Mouse (Mus musculus): ENCODE measurements around the gene Exoc6b. TPM values are rescaled to one million over a fixed set of nuclear protein-coding genes. Genes with fewer than 3 reads are reported as not detected.

Gene Exoc6b
- polyA plus RNA-seq, 1 experiment from 2014 or later: 30.2 TPM

- Histone ChIP-seq H3K4me1 (replicated peaks) (peaks cover 10% of the 10 kb centered on the region), H3K27ac (no peak overlapping the region), H3K9me3 (no peaks in the 10 kb centered on the region), H3K27me3 (ENCODE audit: insufficient read depth, poor library complexity, severe bottlenecking) (no peaks in the 10 kb centered on the region), H3K36me3 (no peaks in the 10 kb centered on the region), H3K4me3 (no peak overlapping the region)
- DNase-seq (ENCODE audit: low spot score): no peak
- 96% methylated on average over 3 of the region's 3 CpGs for WGBS
These were observed 107.5 kb downstream of the Exoc6b start for GRCm38 (mm10) chr6:84961763-84962162.

GRCm38 (mm10) chr6:84959520-84959919, 109.8 kb downstream of the Exoc6b start:
- Histone ChIP-seq H3K4me3 (no peak overlapping the region), H3K27me3 (ENCODE audit: insufficient read depth, poor library complexity, severe bottlenecking) (no peaks in the 10 kb centered on the region), H3K36me3 (no peaks in the 10 kb centered on the region), H3K4me1 (replicated peaks) (peaks cover 10% of the 10 kb centered on the region), H3K27ac (no peak overlapping the region), H3K9me3 (no peaks in the 10 kb centered on the region)
- DNase-seq (ENCODE audit: low spot score): no peak
- 87% methylated on average over 2 of the region's 2 CpGs for WGBS

- H3K9me3 ChIP-seq: no peaks in the 10 kb centered on the region
- H3K27me3 ChIP-seq (ENCODE audit: insufficient read depth, poor library complexity, severe bottlenecking): no peaks in the 10 kb centered on the region
- WGBS: 72% methylated on average over 1 of the region's 1 CpGs
- H3K27ac ChIP-seq: no peak overlapping the region
- H3K4me3 ChIP-seq: no peak overlapping the region
- no peaks in the 10 kb centered on the region for H3K4me1 ChIP-seq (replicated peaks)
- no peak for DNase-seq (ENCODE audit: low spot score)
- no peaks in the 10 kb centered on the region for H3K36me3 ChIP-seq
These were observed 117.7 kb downstream of the Exoc6b start for GRCm38 (mm10) chr6:84951621-84952020.

DNA sequence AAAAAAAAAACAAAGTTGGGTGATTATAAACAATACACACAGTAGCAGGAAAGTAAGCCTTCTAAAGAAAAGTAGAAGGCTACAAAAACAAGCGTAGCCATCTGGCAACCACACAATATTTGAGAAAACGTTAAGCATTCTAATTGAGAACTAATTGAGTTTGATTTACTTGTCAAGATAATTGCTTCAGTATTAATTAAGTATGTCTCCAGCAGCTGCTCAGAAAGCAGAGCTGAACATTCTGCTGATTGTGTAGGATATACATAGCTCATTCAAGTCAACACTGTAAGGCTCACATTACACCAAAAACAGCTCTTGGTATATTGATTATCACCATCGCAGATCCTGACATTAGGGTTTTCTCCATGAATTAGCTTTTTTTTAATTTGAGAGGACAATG, 122.7 kb downstream of the Exoc6b start:
- DNase-seq (ENCODE audit: low spot score): no peak
- Histone ChIP-seq H3K27ac (no peak overlapping the region), H3K27me3 (ENCODE audit: insufficient read depth, poor library complexity, severe bottlenecking) (no peaks in the 10 kb centered on the region), H3K4me1 (replicated peaks) (no peaks in the 10 kb centered on the region), H3K4me3 (no peak overlapping the region), H3K36me3 (no peaks in the 10 kb centered on the region), H3K9me3 (no peaks in the 10 kb centered on the region)
- 77% methylated on average over 3 of the region's 3 CpGs for whole genome bisulfite sequencing

GRCm38 (mm10) chr6:84946106-84946505, 123.2 kb downstream of the Exoc6b start:
- Histone ChIP-seq H3K9me3 (no peaks in the 10 kb centered on the region), H3K27me3 (ENCODE audit: insufficient read depth, poor library complexity, severe bottlenecking) (no peaks in the 10 kb centered on the region), H3K36me3 (no peaks in the 10 kb centered on the region), H3K4me3 (no peak overlapping the region), H3K27ac (no peak overlapping the region), H3K4me1 (replicated peaks) (no peaks in the 10 kb centered on the region)
- no peak for DNase-seq (ENCODE audit: low spot score)
- 91% methylated on average over 2 of the region's 2 CpGs for WGBS

DNA sequence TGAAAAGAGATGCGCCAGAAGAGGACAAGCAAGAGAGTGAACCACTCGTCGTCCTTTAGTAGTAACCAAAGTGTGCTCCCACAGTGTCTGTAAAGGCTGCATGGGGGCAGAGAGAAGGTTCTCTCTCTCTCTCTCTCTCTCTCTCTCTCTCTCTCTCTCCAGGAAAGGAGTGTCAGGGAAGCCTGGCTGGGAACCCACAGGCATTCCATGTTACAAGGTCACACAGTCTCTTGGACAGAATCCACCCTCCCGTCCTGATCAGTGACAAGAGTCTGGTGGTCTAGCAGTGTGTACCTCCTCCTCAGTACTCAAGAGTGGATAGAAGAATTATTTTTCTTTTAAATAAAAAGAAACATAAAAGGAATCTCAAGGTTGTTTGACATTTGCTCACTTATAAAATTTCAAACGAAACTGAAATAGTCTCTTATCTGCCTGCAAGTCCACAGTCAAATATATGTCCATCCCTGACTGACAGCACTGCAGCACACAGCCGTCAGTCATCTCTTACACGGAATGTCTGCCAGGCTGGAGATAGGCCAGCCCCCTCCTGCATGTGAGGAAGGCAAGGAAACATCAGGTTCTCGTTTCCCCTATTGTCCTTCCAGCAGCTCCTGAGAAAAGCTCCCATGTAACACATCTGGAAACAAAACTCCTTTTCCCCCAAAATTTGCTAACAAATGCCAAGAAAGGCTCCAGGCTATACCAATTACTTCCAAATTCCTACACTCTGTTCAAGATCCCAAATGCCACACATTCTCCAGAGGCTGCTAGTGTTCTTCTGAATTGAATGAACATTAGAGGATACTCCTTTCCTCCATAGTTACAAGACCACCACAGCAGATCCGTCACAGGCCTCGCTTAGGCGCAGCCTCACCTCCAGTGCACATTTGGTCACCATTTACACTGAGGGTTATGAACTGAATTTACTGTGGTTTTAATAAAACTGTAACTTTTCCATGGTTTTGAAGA, 136.1 kb downstream of the Exoc6b start:
- no peak for DNase-seq (ENCODE audit: low spot score)
- Histone ChIP-seq H3K4me1 (replicated peaks) (0 out of 2 replicates have a peak, but pooled peaks cover 3% of the 10 kb centered on the region), H3K36me3 (no peaks in the 10 kb centered on the region), H3K27me3 (ENCODE audit: insufficient read depth, poor library complexity, severe bottlenecking) (no peaks in the 10 kb centered on the region), H3K4me3 (no peak overlapping the region), H3K9me3 (no peaks in the 10 kb centered on the region), H3K27ac (no peak overlapping the region)
- WGBS: 73% methylated on average over 11 of the region's 11 CpGs

GRCm38 (mm10) chr6:84931051-84931450, 138.3 kb downstream of the Exoc6b start:
- 50% methylated on average over 1 of the region's 1 CpGs for whole genome bisulfite sequencing
- no peaks in the 10 kb centered on the region for H3K36me3 ChIP-seq
- 0 out of 2 replicates have a peak, but pooled peaks cover 3% of the 10 kb centered on the region for H3K4me1 ChIP-seq (replicated peaks)
- H3K9me3 ChIP-seq: no peaks in the 10 kb centered on the region
- H3K27ac ChIP-seq: no peak overlapping the region
- no peaks in the 10 kb centered on the region for H3K27me3 ChIP-seq (ENCODE audit: insufficient read depth, poor library complexity, severe bottlenecking)
- no peak overlapping the region for H3K4me3 ChIP-seq
- DNase-seq (ENCODE audit: low spot score): no peak

DNA sequence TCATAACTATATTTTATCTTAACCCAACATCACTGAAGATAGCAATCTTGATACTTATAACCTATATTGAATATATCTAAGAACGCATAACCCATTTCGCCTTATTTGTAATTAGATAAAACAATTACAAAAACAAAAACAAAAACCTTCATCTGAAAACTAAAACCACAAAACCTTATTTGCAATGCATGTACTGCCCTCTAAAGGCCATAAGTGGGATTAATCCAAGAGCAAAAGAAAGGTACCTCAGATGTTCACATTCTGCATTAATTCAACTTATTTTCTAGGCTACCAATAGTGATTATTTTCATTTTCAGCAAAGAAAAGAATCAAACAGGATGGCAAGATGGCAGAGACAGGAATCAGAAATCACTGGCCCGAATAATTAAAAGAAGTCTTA, 143.2 kb downstream of the Exoc6b start:
- Histone ChIP-seq H3K27me3 (ENCODE audit: insufficient read depth, poor library complexity, severe bottlenecking) (no peaks in the 10 kb centered on the region), H3K4me1 (replicated peaks) (peaks cover 26% of the 10 kb centered on the region), H3K4me3 (no peak overlapping the region), H3K9me3 (no peaks in the 10 kb centered on the region), H3K36me3 (no peaks in the 10 kb centered on the region), H3K27ac (no peak overlapping the region)
- DNase-seq (ENCODE audit: low spot score): no peak
- 69% methylated on average over 3 of the region's 3 CpGs for WGBS

GRCm38 (mm10) chr6:84923760-84924221, 145.5 kb downstream of the Exoc6b start:
- Histone ChIP-seq H3K27me3 (ENCODE audit: insufficient read depth, poor library complexity, severe bottlenecking) (no peaks in the 10 kb centered on the region), H3K4me1 (replicated peaks) (peaks cover 24% of the 10 kb centered on the region), H3K36me3 (no peaks in the 10 kb centered on the region), H3K9me3 (no peaks in the 10 kb centered on the region), H3K4me3 (peak overlapping the region; percentile 27; the same call in 1 of the 2 replicates), H3K27ac (peak overlapping the region; percentile 81)
- DNase-seq (ENCODE audit: low spot score): peak; percentile 20
- WGBS: 26% methylated on average over 12 of the region's 12 CpGs

DNA sequence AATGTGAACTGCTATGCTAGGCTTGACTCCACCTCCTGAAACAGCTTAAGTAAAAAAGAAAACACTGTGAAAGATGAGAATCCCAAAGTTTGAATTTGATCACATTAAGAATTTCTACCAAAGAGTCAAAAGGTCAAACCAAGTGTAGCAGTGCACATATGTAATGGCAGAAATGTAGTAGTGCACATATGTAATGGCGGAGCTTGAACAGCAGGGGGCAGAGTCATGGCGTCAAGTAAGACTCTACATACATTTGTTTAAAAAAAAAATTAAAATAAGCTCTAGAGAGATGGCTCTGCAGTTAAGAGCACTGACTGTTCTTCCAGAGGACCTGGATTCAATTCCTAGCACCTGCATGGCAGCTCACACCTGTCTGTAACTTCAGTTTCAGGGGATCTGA, 153.0 kb downstream of the Exoc6b start:
- no peak overlapping the region for H3K27ac ChIP-seq
- H3K36me3 ChIP-seq: no peaks in the 10 kb centered on the region
- H3K9me3 ChIP-seq: no peaks in the 10 kb centered on the region
- H3K4me1 ChIP-seq (replicated peaks): no peaks in the 10 kb centered on the region
- H3K4me3 ChIP-seq: no peak overlapping the region
- no peaks in the 10 kb centered on the region for H3K27me3 ChIP-seq (ENCODE audit: insufficient read depth, poor library complexity, severe bottlenecking)
- DNase-seq (ENCODE audit: low spot score): peak; percentile 50
- WGBS: 36% methylated on average over 2 of the region's 2 CpGs

DNA sequence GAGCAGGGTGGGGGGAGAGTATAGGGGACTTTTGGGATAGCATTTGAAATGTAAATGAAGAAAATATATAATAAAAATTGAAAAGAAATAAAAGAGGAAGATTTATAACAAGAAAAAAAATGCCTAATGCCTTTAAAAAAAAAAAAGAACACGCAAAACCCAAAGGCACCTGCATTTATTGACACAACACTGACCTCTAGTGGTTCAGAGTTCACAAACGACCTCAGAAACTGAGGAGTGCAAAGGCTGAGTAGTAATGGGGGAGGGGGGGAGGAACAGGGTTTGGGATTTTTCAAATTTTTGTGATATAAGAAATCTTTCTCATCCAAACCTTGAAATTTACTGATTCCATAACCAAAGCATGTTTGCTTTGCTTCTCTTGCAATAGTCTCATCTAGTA, 156.9 kb downstream of the Exoc6b start:
- H3K36me3 ChIP-seq: no peaks in the 10 kb centered on the region
- H3K27me3 ChIP-seq (ENCODE audit: insufficient read depth, poor library complexity, severe bottlenecking): no peaks in the 10 kb centered on the region
- no peaks in the 10 kb centered on the region for H3K9me3 ChIP-seq
- no peak overlapping the region for H3K27ac ChIP-seq
- no peak overlapping the region for H3K4me3 ChIP-seq
- 12% methylated on average over 2 of the region's 2 CpGs for WGBS
- DNase-seq (ENCODE audit: low spot score): no peak
- H3K4me1 ChIP-seq (replicated peaks): no peaks in the 10 kb centered on the region

- WGBS: 85% methylated on average over 4 of the region's 4 CpGs
These were observed 170.1 kb downstream of the Exoc6b start for GRCm38 (mm10) chr6:84899002-84899774.

GRCm38 (mm10) chr6:84893773-84894095, 175.6 kb downstream of the Exoc6b start:
- Histone ChIP-seq H3K27me3 (ENCODE audit: insufficient read depth, poor library complexity, severe bottlenecking) (no peaks in the 10 kb centered on the region), H3K4me1 (replicated peaks) (peaks cover 15% of the 10 kb centered on the region), H3K27ac (no peak overlapping the region), H3K36me3 (no peaks in the 10 kb centered on the region), H3K9me3 (no peaks in the 10 kb centered on the region), H3K4me3 (no peak overlapping the region)
- DNase-seq (ENCODE audit: low spot score): no peak

More at GRCm38 (mm10) chr6:84899002-84899774, 170.1 kb downstream of the Exoc6b start:
- DNase-seq (ENCODE audit: low spot score): no peak
- H3K4me3 ChIP-seq: no peak overlapping the region
- no peak overlapping the region for H3K27ac ChIP-seq
- no peaks in the 10 kb centered on the region for H3K4me1 ChIP-seq (replicated peaks)
- H3K27me3 ChIP-seq (ENCODE audit: insufficient read depth, poor library complexity, severe bottlenecking): no peaks in the 10 kb centered on the region
- no peaks in the 10 kb centered on the region for H3K9me3 ChIP-seq
- no peaks in the 10 kb centered on the region for H3K36me3 ChIP-seq

All from hindbrain, embryonic 10.5 days (tissue).